Mouse (Mus musculus): Measurements from ENCODE around the gene Gm3286. TPM values are rescaled to one million over a fixed set of nuclear protein-coding genes. Genes with fewer than 3 reads are reported as not detected.
"Not testable (repeated sequence)": the region's sequence is repeated elsewhere in the genome, so short reads cannot be mapped to it uniquely, and the experiment has no call there.

The Gm3286 gene
- polyA plus RNA-seq (2015; fragmentation: Nextera tagmentation; extraction: Ambion mirVana): not detected in 2 replicates

DNA sequence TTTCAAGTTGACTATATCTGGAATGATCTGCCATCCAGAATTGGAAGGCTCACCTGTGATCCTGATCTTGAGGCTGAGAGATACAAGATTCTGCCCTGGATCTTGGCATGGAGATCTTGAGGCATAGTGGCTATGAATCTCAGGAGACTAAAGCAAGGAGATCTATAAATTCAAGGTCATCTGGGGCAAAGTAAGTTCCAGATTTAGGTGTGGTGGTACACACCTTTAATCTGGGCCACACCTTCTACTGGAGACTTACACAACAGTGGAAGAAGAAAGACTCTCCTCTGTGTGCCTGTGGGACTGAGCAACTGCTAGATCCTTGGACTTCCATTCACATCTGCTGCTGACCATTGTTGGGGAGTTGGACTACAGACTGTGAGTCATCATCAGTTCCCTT lies at the start of gene Gm3286:
Gm3286 (plus strand) TSS at position 301 of the 400 bp plus-strand sequence.
- not testable (repeated sequence) for H3K4me1 ChIP-seq (ENCODE audit: control insufficient read depth, insufficient read depth, low read length); H3K9ac ChIP-seq (ENCODE audit: low read depth, low read length)

More for the DNA sequence above, at the start of gene Gm3286:
- ATAC-seq; H3K36me3 ChIP-seq (ENCODE audit: control insufficient read depth, insufficient read depth, low read length); H3K4me2 ChIP-seq (ENCODE audit: low read depth, low read length); H3K9me3 ChIP-seq (ENCODE audit: control insufficient read depth, low read length); H3K27ac ChIP-seq (ENCODE audit: low read length); H3K4me3 ChIP-seq (ENCODE audit: low read length); H3K27me3 ChIP-seq (replicated peaks; ENCODE audit: control insufficient read depth, insufficient read depth, low read length): not testable (repeated sequence)

Other genes with a start within 250 kb of the Gm3286 start
- not detected in 2 replicates for gene Gm10424, start 238.0 kb upstream of the Gm3286 start, polyA plus RNA-seq (2015; fragmentation: Nextera tagmentation; extraction: Ambion mirVana)
- gene Gm3259, start 204.8 kb upstream of the Gm3286 start, polyA plus RNA-seq (2015; fragmentation: Nextera tagmentation; extraction: Ambion mirVana): not detected in 2 replicates
- not detected in 2 replicates for gene D5Ertd577e, start 54.0 kb upstream of the Gm3286 start, polyA plus RNA-seq (2015; fragmentation: Nextera tagmentation; extraction: Ambion mirVana)
- not detected in 2 replicates for gene Gm7971, start 84.1 kb downstream of the Gm3286 start, polyA plus RNA-seq (2015; fragmentation: Nextera tagmentation; extraction: Ambion mirVana)
- gene Gm7978, start 225.4 kb downstream of the Gm3286 start, polyA plus RNA-seq (2015; fragmentation: Nextera tagmentation; extraction: Ambion mirVana): not detected in 2 replicates
- not detected in 2 replicates for gene Gm7982, start 231.3 kb downstream of the Gm3286 start, polyA plus RNA-seq (2015; fragmentation: Nextera tagmentation; extraction: Ambion mirVana)